Mouse (Mus musculus) stomach, postnatal 0 days (tissue): ENCODE data around the gene 6430571L13Rik.

Experiments used
- CTCF ChIP-seq: IDR thresholded peaks from 2 replicates; pipeline ENCODE4 v1.5.1; 2016; ENCODE audit warnings: antibody characterized with exemption, low read depth, mild to moderate bottlenecking, moderate library complexity
- EP300 ChIP-seq: optimal IDR thresholded peaks from 2 replicates; pipeline ENCODE3; 2016; ENCODE audit warnings: antibody characterized with exemption

DNA sequence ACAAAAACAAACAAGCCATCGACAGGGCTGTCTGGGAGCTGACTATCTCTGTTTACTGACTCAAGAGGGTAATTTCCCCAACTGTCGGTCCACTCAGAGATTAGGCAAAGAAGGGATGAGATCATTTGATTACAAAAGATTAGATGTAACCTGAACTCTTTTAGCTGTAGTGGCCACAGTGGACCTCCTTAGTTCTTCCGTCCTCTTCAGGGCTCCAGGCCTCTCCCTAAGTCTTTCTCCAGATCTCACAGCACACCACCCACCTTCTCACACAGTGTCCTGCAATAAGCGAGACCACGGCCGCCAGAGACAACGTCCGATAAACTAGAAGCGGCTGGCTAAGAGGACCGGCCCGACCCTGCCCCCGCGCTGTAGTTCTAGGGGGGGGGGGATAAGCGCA lies 44.4 kb upstream of the 6430571L13Rik start:
- TF ChIP-seq CTCF (no peak), EP300 (no peak)
